Mouse (Mus musculus) spleen, embryonic (tissue): ENCODE measurements around the gene Hist1h2ad.
"Not testable (repeated sequence)": the region's sequence is repeated elsewhere in the genome, so short reads cannot be mapped to it uniquely, and the experiment has no call there.

ENCODE experiments used
- CTCF ChIA-PET: fragments of 350-600 bp; sonication (Branson Sonifier 250); formaldehyde crosslinking; loops from one replicate; lab custom pipeline; 2022; lab: Charles Lee

The Hist1h2ad gene

DNA sequence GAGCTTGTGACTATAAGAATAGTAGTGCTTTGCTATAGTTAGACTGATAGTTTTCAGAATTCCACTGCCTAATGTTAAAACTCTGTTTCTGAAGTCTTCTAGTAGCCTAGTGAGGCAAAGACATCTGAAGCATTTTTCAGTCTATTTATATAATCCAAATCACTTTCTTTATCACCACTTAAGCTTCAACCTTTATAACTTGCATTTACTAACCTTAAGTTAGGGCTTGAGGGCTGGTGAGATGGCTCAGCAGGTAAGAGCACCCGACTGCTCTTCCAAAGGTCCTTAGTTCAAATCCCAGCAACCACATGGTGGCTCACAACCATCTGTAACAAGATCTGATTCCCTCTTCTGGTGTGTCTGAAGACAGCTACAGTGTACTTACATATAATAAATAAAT, 34.4 kb upstream of the Hist1h2ad start:
- CTCF ChIA-PET: interaction anchor here (0.8 kb wide), 1 partner anchor 103 kb away, joined by 3 read pairs; no protein-coding TSS in a partner anchor

DNA sequence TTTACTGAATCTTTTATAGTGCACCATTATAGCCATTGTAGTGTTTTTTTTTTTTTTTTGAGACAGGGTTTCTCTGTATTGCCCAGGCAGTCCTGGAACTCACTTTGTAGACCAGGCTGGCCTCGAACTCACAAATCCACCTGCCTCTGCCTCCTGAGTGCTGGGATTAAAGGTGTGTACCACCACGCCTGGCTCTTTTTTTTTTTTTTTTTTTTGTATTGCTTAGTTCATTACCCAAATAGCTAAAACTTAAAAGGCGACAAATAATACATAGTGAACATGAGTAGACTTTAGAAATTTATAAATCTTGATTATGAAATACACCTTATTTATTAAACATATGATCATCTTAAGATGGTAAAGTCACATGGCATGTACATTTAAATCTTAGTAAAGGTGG, 32.7 kb upstream of the Hist1h2ad start:
- CTCF ChIA-PET: interaction anchor here (0.6 to 0.7 kb wide), 2 partner anchors 24 to 109 kb away, joined by 3 to 5 read pairs; no protein-coding TSS in a partner anchor

DNA sequence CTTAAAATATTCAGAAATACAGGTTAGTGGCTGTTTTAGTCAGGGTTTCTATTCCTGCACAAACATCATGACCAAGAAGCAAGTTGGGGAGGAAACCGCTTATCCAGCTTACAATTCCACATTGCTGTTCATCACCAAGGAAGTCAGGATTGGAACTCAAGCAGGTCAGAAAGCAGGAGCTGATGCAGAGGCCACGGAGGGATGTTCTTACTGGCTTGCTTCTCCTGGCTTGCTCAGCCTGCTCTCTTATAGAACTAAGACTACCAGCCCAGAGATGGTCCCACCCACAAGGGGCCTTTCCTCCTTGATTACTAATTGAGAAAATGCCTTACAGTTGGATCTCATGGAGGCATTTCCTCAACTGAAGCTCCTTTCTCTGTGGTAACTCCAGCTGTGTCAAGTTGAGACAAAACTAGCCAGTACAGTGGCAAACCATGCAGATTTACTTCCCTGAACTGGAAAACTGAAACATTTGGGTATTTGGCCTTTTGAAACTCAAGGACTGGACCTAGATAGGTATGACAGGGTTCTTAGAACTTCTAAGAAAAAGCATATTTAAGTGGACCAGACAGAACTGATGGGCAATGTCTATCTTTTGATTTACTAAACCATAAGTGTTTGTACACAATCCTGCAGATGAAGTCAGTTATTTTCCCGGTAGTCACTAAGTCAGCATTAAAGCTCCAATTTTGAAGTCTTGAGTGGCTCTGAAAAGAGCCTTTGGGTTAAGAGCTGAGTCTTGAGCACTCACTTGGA, 31.8 kb upstream of the Hist1h2ad start:
- CTCF ChIA-PET: interaction anchor here (0.6 kb wide), 1 partner anchor 109 kb away, joined by 3 read pairs; no protein-coding TSS in a partner anchor

DNA sequence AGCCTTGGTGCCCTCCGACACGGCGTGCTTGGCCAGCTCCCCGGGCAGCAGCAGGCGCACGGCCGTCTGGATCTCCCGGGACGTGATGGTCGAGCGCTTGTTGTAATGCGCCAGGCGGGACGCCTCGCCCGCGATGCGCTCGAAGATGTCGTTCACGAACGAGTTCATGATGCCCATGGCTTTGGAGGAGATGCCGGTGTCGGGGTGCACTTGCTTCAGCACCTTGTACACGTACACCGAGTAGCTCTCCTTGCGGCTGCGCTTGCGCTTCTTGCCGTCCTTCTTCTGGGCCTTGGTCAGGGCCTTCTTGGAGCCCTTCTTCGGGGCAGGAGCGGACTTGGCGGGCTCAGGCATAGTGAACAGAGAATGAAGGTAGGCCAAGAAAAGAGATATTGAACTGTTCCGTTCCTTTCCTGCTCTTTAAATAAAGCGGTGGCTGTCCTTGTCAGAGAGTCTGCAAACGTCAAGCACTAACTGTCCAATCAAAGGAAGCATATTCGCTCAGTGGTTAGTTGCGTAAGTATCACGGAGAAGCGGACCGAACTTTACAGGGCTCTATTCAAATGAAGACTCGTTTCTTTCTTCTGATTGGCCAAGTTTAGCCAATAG, 31.1 kb upstream of the Hist1h2ad start, which contains the start of gene Hist1h2bh:
Gene Hist1h2bh (minus strand): TSS at position 394 of the 609 bp plus-strand sequence.
- CTCF ChIA-PET: interaction anchor here (1.0 kb wide), 1 partner anchor 13 kb away, joined by 4 read pairs; no protein-coding TSS in a partner anchor

DNA sequence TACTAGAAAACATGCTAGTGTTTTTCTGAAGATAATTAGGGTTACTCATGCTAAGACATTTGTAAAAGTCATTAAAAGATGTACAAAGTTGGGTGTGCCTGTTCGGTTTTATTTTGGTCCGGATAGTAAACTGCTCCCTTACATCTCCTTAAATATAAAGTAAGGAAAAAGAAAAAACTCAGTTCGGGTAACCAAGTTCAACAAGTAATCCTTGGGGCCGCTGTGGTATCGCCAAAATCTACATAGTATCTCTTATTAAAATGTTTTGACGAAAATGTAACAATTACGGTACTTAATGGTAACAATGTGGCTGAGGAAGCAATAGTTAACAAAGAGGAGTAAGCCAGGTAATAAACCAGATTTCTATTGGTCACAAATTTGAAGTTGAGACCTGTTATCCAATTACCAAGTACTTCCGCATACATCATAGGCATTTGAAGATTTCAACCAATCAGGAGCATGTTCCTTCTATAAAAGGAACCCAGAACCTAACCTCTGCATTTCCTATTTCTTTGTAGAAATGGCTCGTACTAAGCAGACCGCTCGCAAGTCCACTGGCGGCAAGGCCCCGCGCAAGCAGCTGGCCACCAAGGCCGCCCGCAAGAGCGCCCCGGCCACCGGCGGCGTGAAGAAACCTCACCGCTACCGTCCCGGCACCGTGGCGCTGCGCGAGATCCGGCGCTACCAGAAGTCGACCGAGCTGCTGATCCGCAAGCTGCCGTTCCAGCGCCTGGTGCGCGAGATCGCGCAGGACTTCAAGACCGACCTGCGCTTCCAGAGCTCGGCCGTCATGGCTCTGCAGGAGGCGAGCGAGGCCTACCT, 30.0 kb upstream of the Hist1h2ad start, which contains the start of gene Hist1h3f:
Gene Hist1h3f (plus strand): TSS at position 88 of the 822 bp plus-strand sequence.
- CTCF ChIA-PET: interaction anchor here (1.0 kb wide), 1 partner anchor 12 kb away, joined by 4 read pairs; no protein-coding TSS in a partner anchor

DNA sequence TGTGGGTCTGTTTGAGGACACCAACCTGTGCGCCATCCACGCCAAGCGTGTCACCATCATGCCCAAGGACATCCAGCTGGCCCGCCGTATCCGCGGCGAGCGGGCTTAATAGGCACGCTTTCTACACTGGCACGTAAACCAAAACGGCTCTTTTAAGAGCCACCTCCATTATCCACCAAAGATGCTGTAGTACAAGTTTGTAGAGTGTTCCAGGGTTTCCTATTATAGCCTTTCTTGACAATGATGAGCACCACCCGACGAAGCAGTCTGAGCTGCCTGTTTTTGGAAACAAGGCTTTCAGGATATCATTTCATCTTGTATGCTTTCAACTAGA, 29.4 kb upstream of the Hist1h2ad start:
- CTCF ChIA-PET: not testable (repeated sequence)

DNA sequence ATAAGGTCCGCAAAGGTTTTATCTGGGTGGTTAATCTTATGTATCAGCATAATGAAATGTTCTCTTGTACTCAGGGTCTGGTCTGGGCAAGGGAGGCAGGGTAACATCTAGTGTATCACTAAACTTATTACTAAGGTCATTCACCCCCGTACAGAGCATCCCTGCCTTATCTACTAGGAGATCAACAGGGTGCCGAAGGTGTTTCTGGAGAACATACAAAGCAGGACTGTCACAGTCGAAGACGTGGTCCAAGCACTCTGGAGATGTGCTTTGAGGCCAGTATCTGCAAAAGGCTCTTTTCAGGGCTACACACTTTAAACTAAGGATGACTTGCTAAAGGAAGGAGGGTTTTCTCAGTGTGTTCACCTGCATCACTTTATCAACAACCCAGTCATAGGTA, 27.5 kb upstream of the Hist1h2ad start:
- CTCF ChIA-PET: no interaction called here

DNA sequence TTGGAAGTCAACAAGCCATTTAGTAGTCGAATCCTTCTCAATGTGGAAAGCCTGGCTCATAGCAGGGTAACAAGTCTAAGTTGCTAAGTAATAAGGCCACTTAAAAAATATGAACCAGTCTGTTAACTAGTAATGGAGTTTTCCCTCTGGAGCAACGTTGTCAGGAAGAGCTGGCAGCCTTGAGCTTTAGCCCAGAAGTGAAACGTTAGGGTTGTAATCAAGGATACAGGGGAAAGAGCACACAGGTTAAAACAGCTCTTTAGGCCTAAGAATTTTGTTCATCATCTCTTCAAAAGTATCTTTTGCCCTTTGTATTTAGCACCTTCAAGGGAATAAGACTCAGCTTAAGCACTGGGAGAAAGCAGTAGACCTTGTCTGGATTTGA, 23.4 kb upstream of the Hist1h2ad start:
- CTCF ChIA-PET: interaction anchor here (0.8 kb wide), 1 partner anchor 16 kb away, joined by 4 read pairs; no protein-coding TSS in a partner anchor

DNA sequence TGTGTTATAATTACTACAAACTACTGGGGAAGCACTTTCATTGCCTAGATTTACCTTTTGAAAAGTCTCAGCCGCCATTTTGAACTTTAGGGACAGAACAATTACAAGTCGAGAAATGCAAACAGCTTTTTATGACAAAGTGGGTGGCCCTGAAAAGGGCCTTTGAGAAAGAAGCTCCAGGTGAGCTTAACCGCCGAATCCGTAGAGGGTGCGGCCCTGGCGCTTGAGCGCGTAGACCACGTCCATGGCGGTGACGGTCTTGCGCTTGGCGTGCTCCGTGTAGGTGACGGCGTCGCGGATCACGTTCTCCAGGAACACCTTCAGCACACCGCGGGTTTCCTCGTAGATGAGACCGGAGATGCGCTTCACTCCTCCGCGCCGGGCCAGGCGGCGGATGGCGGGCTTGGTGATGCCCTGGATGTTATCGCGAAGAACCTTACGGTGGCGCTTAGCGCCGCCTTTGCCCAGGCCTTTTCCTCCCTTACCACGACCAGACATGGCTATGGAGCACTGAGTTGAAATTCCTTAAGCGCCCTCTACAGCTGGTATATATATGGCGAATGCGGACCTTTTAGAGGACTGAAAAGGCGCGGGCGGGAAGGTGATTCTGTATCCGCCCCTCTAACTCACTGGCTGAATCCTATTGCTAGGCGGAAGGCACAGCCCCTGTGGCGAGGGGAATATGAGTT, 22.9 kb upstream of the Hist1h2ad start, which contains the start of gene Hist1h4f:
Gene Hist1h4f (minus strand): TSS at position 503 of the 689 bp plus-strand sequence.
- CTCF ChIA-PET: interaction anchor here (0.7 to 0.8 kb wide), 2 partner anchors 16 to 1772 kb away, joined by 4 read pairs; no protein-coding TSS in a partner anchor

DNA sequence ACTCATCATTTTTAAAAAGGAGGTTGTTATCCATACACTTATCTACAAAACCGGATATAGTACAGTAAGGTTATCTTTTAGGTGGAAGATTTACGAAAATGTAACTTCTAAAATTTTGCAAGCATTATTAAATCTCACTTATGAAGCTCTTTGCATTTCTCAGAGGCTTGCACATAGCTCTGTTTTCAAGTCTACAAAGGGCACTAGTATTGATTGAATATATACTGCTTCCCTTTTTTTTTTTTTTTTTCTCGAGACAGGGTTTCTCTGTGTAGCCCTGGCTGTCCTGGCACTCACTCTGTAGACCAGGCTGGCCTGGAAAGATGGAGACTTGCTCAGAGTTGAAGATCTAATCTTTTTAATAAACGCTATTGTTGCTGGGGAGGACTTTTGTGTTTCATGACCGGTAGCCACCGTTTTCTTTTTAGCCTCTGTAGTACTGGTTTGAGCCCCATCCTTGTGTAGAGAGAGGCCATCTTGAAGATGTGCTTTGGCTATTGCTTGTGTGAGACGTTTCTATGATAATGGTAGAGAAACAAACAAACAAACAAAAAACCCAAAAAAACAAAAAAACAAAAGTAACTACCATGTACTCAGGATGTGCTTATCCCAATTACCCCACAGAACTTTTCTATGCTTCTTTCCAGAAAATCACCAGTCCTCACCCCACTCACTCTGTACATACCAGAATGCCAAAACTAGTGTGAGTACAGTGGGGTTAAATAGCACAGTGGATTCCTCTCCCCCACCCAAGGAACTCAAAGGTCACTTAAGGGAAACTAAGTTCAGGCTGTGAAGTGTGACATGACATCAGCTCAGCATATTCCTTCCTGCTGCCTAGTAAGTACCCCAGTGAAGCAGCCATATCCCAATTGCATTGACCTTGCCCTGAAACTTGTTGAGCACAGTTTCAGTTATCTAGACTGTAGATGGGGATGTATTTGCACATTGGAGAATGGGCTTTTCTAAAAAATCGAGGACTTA, 22.0 kb upstream of the Hist1h2ad start:
- CTCF ChIA-PET: interaction anchor here (0.6 to 1.6 kb wide), 3 partner anchors 9 to 1773 kb away, joined by 3 to 4 read pairs (median 4); no protein-coding TSS in a partner anchor

DNA sequence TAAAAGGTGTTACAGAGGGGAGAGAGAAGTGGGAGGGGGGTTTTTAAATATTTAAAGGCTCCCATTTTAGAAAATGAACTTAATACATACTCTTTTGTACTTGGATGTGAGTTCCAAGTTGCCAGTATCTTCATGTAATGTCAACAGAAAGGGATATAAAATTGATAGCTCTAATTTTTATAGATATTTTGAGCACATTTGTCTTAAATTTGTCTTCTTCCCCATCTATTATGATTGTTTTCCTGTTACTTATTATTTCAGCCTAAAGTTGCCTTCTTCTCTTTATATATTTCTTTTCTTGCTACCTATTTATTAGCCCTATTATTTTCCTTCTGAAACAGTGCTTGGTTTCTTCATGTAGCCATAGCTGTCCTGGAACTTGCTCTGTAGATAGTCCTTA, 21.2 kb upstream of the Hist1h2ad start, which contains the start of gene Hist1h1d:
Gene Hist1h1d (plus strand): TSS at position 301 of the 400 bp plus-strand sequence.
- CTCF ChIA-PET: interaction anchor here (1.6 kb wide), 1 partner anchor 15 kb away, joined by 4 read pairs; no protein-coding TSS in a partner anchor

DNA sequence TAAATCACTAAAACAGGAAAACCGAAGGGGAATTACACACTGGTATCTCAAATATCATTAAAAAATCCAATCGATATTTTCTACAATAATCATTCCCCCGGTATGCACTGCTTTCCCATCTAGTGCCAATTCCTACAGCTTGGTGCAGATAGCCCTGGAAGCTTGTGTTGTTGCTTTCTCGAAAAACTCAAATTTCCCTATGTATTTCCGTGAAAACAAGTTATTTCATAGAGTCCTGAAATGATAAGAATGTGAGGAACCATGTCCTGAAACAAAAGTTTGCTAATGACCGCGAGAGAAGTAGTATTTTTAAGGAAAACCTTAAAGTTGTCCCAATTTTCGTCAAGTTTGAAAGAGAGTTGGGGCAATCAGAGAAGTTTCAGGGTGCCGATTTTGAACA, 19.8 kb upstream of the Hist1h2ad start:
- CTCF ChIA-PET: interaction anchor here (0.7 to 1.6 kb wide), 2 partner anchors 10 to 17 kb away, joined by 3 to 4 read pairs; no protein-coding TSS in a partner anchor

DNA sequence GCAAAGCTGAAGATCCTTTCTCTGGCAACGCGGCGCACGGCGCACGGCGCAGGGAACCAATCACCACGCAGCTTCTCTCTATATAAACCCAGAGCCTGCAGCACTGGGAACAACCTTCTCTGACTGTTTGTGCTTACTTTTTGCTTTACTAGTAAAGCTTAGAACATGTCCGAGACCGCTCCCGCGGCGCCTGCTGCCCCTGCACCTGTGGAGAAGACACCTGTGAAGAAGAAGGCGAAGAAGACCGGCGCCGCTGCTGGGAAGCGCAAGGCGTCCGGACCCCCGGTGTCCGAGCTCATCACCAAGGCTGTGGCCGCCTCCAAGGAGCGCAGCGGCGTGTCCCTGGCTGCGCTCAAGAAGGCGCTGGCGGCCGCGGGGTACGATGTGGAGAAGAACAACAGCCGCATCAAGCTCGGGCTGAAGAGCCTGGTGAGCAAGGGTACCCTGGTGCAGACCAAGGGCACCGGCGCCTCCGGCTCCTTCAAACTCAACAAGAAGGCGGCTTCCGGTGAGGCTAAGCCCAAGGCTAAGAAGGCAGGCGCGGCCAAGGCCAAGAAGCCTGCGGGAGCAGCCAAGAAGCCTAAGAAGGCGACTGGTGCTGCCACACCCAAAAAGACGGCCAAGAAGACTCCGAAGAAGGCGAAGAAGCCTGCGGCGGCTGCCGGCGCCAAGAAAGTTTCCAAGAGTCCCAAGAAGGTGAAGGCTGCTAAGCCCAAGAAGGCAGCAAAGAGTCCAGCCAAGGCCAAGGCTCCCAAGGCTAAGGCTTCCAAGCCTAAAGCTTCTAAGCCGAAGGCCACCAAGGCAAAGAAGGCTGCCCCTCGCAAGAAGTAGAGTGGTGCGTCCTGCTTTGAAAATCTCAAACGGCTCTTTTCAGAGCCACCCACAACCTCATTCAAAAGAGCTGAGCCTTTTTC, 19.0 kb upstream of the Hist1h2ad start:
- CTCF ChIA-PET: interaction anchor here (0.7 to 1.1 kb wide), 2 partner anchors 9 to 12 kb away, joined by 3 to 4 read pairs; partner anchors contain the start of genes Hist1h2bh and Hist1h3f

DNA sequence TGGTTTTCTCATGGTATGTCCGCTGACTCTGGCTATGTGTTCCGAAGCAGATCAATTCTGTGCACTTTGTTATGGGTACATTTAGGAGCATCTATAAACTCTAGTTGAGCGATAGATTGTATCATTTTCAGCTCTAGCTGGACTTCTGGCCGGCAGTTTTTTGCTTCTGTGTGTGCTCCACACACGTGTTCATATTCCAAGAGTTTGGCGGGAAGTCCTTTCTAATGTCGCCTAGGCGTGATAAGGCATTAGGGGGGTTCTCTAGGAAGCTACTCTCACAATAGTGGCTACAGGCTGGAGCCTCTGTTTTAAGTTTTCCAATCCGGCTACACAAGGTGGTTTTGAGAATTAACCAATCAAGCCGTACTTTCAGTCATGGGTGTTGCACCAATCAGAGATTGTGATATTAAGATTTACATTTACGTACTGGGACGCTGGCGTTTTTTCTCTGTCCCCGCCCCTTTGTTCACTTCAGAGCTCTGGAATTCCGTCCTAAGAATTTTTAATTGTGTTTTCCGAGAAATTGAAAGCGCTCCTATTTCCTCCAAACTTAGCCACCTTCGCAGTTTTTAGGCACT, 18.3 kb upstream of the Hist1h2ad start:
- CTCF ChIA-PET: interaction anchor here (0.6 to 1.1 kb wide), 2 partner anchors 12 to 179 kb away, joined by 4 to 6 read pairs; partner anchors contain the start of genes Hist1h2bh and Hist1h3f

DNA sequence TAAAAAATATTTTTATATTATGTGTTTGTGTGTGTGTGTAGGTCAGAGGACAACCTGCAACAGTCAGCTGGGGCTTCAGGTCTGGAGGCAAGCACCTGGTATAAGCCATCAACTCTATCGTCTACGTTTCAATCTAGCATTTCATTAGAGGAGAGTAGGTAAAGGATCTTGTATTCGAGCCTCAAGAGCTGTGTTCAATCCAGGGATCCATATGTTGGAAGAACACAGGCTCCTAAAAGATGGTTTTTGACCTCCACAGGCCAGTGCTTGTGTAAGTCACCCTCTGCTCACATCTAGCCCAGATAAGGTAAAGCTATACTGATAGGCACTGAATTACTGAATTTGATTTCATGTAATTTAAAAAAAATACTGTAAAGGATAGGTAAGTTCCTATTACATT, 17.3 kb upstream of the Hist1h2ad start:
- CTCF ChIA-PET: no interaction called here

DNA sequence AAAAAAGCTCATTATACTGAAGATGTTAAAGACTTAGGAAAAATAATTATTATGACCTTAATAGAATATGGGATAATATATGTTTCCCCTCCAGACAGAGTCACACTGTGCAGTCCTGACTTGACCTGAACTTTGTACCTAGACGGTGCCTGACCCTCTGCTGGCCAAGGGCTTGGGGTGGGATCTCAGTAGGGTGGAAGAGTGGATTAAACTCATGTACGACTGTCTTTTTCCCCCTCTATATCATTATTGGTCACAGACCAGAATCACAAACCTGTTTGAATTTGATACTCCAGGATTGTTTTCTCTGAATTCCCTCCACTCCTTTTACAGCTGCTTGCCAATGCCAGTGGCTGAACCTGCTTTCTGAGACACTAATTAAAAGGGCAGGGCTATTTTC, 13.5 kb upstream of the Hist1h2ad start:
- CTCF ChIA-PET: interaction anchor here (0.6 kb wide), 4 partner anchors 9 to 1523 kb away, joined by 3 to 6 read pairs (median 3); no protein-coding TSS in a partner anchor

DNA sequence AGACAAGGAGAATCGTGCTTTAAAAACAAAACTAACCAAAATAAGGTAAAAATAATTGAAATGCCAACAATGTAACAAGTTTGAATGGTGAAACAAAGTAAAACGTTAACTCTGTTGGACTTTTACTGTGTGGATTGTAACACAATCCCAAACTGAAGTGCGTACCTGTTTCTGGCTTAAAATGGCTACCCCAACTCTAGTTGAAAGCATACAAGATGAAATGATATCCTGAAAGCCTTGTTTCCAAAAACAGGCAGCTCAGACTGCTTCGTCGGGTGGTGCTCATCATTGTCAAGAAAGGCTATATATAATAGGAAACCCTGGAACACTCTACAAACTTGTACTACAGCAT, 12.7 kb upstream of the Hist1h2ad start:
- CTCF ChIA-PET: not testable (repeated sequence)
